Mouse (Mus musculus): ENCODE measurements around the gene Smim26. TPM values are rescaled to one million over a fixed set of nuclear protein-coding genes. Genes with fewer than 3 reads are reported as not detected.
"Not testable (repeated sequence)": the region's sequence is repeated elsewhere in the genome, so short reads cannot be mapped to it uniquely, and the experiment has no call there.

Smim26 gene
- polyA plus RNA-seq, 1 experiment, result 3.6 TPM

- H3K36me3 ChIP-seq (replicated peaks; ENCODE audit: low read length), result peaks cover 77% of the 10 kb centered on the region
- no peaks in the 10 kb centered on the region for H3K9me3 ChIP-seq
- H3K4me1 ChIP-seq, result peaks cover 29% of the 10 kb centered on the region
- H3K27me3 ChIP-seq (replicated peaks), result no peaks in the 10 kb centered on the region
- peak overlapping the region; percentile 74 for H3K4me3 ChIP-seq (replicated peaks)
- TF ChIP-seq GATA1 (IDR thresholded peaks at IDR 0.05; ENCODE audit: borderline replicate concordance, low read length), result no peak
- TF ChIP-seq FLI1 (IDR thresholded peaks at IDR 0.05; ENCODE audit: low read length), result no peak
These were observed 5.1 kb upstream of the Smim26 start for GRCm38 (mm10) chr2:144588723-144589122.

- H3K4me3 ChIP-seq (replicated peaks); H3K27me3 ChIP-seq (replicated peaks); H3K9me3 ChIP-seq: not testable (repeated sequence)
- peaks cover 44% of the 10 kb centered on the region for H3K36me3 ChIP-seq (replicated peaks; ENCODE audit: low read length)
- H3K4me1 ChIP-seq, result peaks cover 42% of the 10 kb centered on the region
These were observed 818 bp upstream of the Smim26 start for GRCm38 (mm10) chr2:144593036-144593435.

- no peak overlapping the region for H3K4me3 ChIP-seq (replicated peaks)
- H3K9me3 ChIP-seq, result no peaks in the 10 kb centered on the region
- H3K27me3 ChIP-seq (replicated peaks), result no peaks in the 10 kb centered on the region
- H3K4me1 ChIP-seq, result peaks cover 26% of the 10 kb centered on the region
- peaks cover 12% of the 10 kb centered on the region for H3K36me3 ChIP-seq (replicated peaks; ENCODE audit: low read length)
- no peak for TF ChIP-seq GATA1 (IDR thresholded peaks at IDR 0.05; ENCODE audit: borderline replicate concordance, low read length)
- no peak for TF ChIP-seq FLI1 (IDR thresholded peaks at IDR 0.05; ENCODE audit: low read length)
These were observed 4.2 kb downstream of the Smim26 start for GRCm38 (mm10) chr2:144598006-144598405.

GRCm38 (mm10) chr2:144599831-144600687 is 6.2 kb downstream of the Smim26 start, which contains the start of gene Dtd1:
Gene Dtd1 (plus strand): TSS chr2:144599897.
- Histone ChIP-seq H3K27me3 (replicated peaks) (no peaks in the 10 kb centered on the region), H3K4me1 (peaks cover 17% of the 10 kb centered on the region), H3K4me3 (replicated peaks) (peak within 1 kb of the TSS; percentile 98), H3K9me3 (no peaks in the 10 kb centered on the region), H3K36me3 (replicated peaks; ENCODE audit: low read length) (peaks cover 27% of the 10 kb centered on the region)
- TF ChIP-seq GATA1 (IDR thresholded peaks at IDR 0.05; ENCODE audit: borderline replicate concordance, low read length) (no peak), FLI1 (IDR thresholded peaks at IDR 0.05; ENCODE audit: low read length) (no peak)

- H3K27me3 ChIP-seq (replicated peaks), result no peaks in the 10 kb centered on the region
- no peaks in the 10 kb centered on the region for H3K9me3 ChIP-seq
- H3K4me1 ChIP-seq, result peaks cover 11% of the 10 kb centered on the region
- H3K36me3 ChIP-seq (replicated peaks; ENCODE audit: low read length), result peaks cover 31% of the 10 kb centered on the region
- TF ChIP-seq GATA1 (IDR thresholded peaks at IDR 0.05; ENCODE audit: borderline replicate concordance, low read length), result no peak
- no peak for TF ChIP-seq FLI1 (IDR thresholded peaks at IDR 0.05; ENCODE audit: low read length)
- H3K4me3 ChIP-seq (replicated peaks), result no peak overlapping the region
These were observed 7.7 kb downstream of the Smim26 start for GRCm38 (mm10) chr2:144601576-144601975.

GRCm38 (mm10) chr2:144613956-144614355 is 20.1 kb downstream of the Smim26 start:
- Histone ChIP-seq H3K36me3 (replicated peaks; ENCODE audit: low read length) (peaks cover 22% of the 10 kb centered on the region), H3K9me3 (no peaks in the 10 kb centered on the region), H3K27me3 (replicated peaks) (no peaks in the 10 kb centered on the region), H3K4me1 (0 out of 2 replicates have a peak, but pooled peaks cover 3% of the 10 kb centered on the region), H3K4me3 (replicated peaks) (no peak overlapping the region)
- no peak for TF ChIP-seq GATA1 (IDR thresholded peaks at IDR 0.05; ENCODE audit: borderline replicate concordance, low read length)
- no peak for TF ChIP-seq FLI1 (IDR thresholded peaks at IDR 0.05; ENCODE audit: low read length)

GRCm38 (mm10) chr2:144617074-144617874 is 23.4 kb downstream of the Smim26 start:
- TF ChIP-seq FLI1 (IDR thresholded peaks at IDR 0.05; ENCODE audit: low read length) (no peak), GATA1 (IDR thresholded peaks at IDR 0.05; ENCODE audit: borderline replicate concordance, low read length) (no peak)
- Histone ChIP-seq H3K4me1 (0 out of 2 replicates have a peak, but pooled peaks cover 3% of the 10 kb centered on the region), H3K27me3 (replicated peaks) (no peaks in the 10 kb centered on the region), H3K4me3 (replicated peaks) (no peak overlapping the region), H3K36me3 (replicated peaks; ENCODE audit: low read length) (peaks cover 53% of the 10 kb centered on the region), H3K9me3 (no peaks in the 10 kb centered on the region)

GRCm38 (mm10) chr2:144621491-144621890 is 27.6 kb downstream of the Smim26 start:
- Histone ChIP-seq H3K36me3 (replicated peaks; ENCODE audit: low read length) (peaks cover 77% of the 10 kb centered on the region), H3K4me3 (replicated peaks) (no peak overlapping the region), H3K9me3 (0 out of 2 replicates have a peak, but pooled peaks cover under 1% of the 10 kb centered on the region), H3K4me1 (0 out of 2 replicates have a peak, but pooled peaks cover 3% of the 10 kb centered on the region), H3K27me3 (replicated peaks) (no peaks in the 10 kb centered on the region)
- no peak for TF ChIP-seq FLI1 (IDR thresholded peaks at IDR 0.05; ENCODE audit: low read length)
- TF ChIP-seq GATA1 (IDR thresholded peaks at IDR 0.05; ENCODE audit: borderline replicate concordance, low read length), result no peak

- TF ChIP-seq GATA1 (IDR thresholded peaks at IDR 0.05; ENCODE audit: borderline replicate concordance, low read length), result no peak
- no peak for TF ChIP-seq FLI1 (IDR thresholded peaks at IDR 0.05; ENCODE audit: low read length)
- Histone ChIP-seq H3K27me3 (replicated peaks) (no peaks in the 10 kb centered on the region), H3K36me3 (replicated peaks; ENCODE audit: low read length) (peaks cover 13% of the 10 kb centered on the region), H3K9me3 (no peaks in the 10 kb centered on the region), H3K4me1 (peaks cover 32% of the 10 kb centered on the region), H3K4me3 (replicated peaks) (no peak overlapping the region)
These were observed 39.7 kb downstream of the Smim26 start for GRCm38 (mm10) chr2:144633551-144633950.

- Histone ChIP-seq H3K9me3 (no peaks in the 10 kb centered on the region), H3K36me3 (replicated peaks; ENCODE audit: low read length) (peaks cover 13% of the 10 kb centered on the region), H3K4me1 (peaks cover 38% of the 10 kb centered on the region), H3K27me3 (replicated peaks) (no peaks in the 10 kb centered on the region), H3K4me3 (replicated peaks) (no peak overlapping the region)
- TF ChIP-seq FLI1 (IDR thresholded peaks at IDR 0.05; ENCODE audit: low read length) (no peak), GATA1 (IDR thresholded peaks at IDR 0.05; ENCODE audit: borderline replicate concordance, low read length) (no peak)
These were observed 40.4 kb downstream of the Smim26 start for GRCm38 (mm10) chr2:144634231-144634630.
